Mouse (Mus musculus): ENCODE measurements at regions not wholly inside any gene's neighbourhood (a gene's known extent, or its start where the extent isn't known, plus 50 kb on each side); places are given as distances from the start of the nearest gene placed in this dataset.

- TF ChIP-seq CTCF (IDR thresholded peaks at IDR 0.05; ENCODE audit: low read depth): no peak
- TF ChIP-seq EP300 (IDR thresholded peaks at IDR 0.05; ENCODE audit: low read depth): no peak
Measured at GRCm38 (mm10) chr3:41158314-41158973, 75.6 kb upstream of the Pgrmc2 start.
